Mouse (Mus musculus): Measurements from ENCODE around the gene Gm5565. TPM values are rescaled to one million over a fixed set of nuclear protein-coding genes. Genes with fewer than 3 reads are reported as not detected.
A peak's percentile ranks its signal among the peaks of the same experiment; 100 is the strongest.
"Not testable (repeated sequence)": the region's sequence is repeated elsewhere in the genome, so short reads cannot be mapped to it uniquely, and the experiment has no call there.

Gene Gm5565
- total and polyA plus RNA-seq, 2 experiments, result not detected

DNA sequence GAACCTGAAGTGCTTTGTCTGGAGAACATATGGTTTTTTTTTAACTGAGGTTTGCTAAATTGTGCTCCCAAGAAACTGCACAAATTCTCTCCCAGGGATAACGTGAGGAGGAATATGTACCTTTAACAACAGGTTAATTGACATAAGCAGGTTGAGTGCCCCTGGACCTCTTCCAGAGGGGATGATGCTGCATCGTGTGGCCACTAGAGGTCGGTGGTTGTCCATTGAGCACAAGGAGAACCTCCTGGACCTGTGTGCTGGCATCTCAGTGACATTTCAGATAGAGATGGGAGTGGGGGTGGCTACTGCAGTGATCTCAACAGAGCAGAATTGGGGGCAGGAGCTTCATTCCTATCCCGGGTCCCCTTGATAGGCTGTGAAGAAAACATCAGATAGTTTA, 12.4 kb upstream of the Gm5565 start:
- H3K27me3 ChIP-seq (ENCODE audit: control insufficient read depth, insufficient read depth, low read length); H3K36me3 ChIP-seq (ENCODE audit: control insufficient read depth, insufficient read depth, low read length); H3K4me1 ChIP-seq (ENCODE audit: control insufficient read depth, insufficient read depth, low read length); H3K4me3 ChIP-seq (ENCODE audit: insufficient read depth, low read depth, low read length); H3K9ac ChIP-seq (ENCODE audit: low read depth, low read length); H3K27ac ChIP-seq (replicated peaks; ENCODE audit: insufficient read depth, low read depth, low read length); H3K79me2 ChIP-seq (ENCODE audit: control insufficient read depth, insufficient read depth, low read length): not testable (repeated sequence)
- DNase-seq (ENCODE audit: extremely low read depth, low read depth, low spot score), result peak; percentile 60
- 27% methylated on average over 4 of the region's 4 CpGs for WGBS
- TF ChIP-seq CTCF (IDR thresholded peaks at IDR 0.05; ENCODE audit: low read depth, low read length), result peak; percentile 68

GRCm38 (mm10) chr5:146170621-146171020, 10.3 kb upstream of the Gm5565 start, which contains the start of gene Gm6309:
TSS of gene Gm6309 (minus strand) at chr5:146170721.
- WGBS, result 76% methylated on average over 2 of the region's 2 CpGs
- H3K27ac ChIP-seq (replicated peaks; ENCODE audit: insufficient read depth, low read depth, low read length); H3K79me2 ChIP-seq (ENCODE audit: control insufficient read depth, insufficient read depth, low read length); H3K36me3 ChIP-seq (ENCODE audit: control insufficient read depth, insufficient read depth, low read length); H3K4me1 ChIP-seq (ENCODE audit: control insufficient read depth, insufficient read depth, low read length); H3K9ac ChIP-seq (ENCODE audit: low read depth, low read length); H3K27me3 ChIP-seq (ENCODE audit: control insufficient read depth, insufficient read depth, low read length); DNase-seq (ENCODE audit: extremely low read depth, low read depth, low spot score); H3K4me3 ChIP-seq (ENCODE audit: insufficient read depth, low read depth, low read length): not testable (repeated sequence)

DNA sequence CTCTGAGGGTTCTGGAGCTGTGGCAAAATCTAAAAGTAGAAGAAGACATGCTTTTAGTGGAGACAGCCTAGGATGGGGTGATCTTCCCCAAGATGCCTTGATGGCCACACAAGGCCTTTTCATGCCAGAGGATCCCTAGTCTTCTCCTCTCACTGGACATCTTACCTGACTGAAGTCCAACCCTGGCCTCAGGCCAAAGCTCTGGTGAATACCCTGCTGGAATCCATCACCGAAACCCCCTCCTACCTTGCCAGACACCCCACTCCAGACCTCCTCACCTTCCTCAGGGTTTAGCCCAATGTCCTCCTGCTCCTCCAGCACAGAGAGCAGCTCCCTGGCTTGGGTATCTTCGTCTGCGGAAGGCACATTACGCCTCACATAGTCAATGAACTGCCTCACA, 2.0 kb downstream of the Gm5565 start:
- not testable (repeated sequence) for H3K27me3 ChIP-seq (ENCODE audit: control insufficient read depth, insufficient read depth, low read length); H3K4me1 ChIP-seq (ENCODE audit: control insufficient read depth, insufficient read depth, low read length); H3K4me3 ChIP-seq (ENCODE audit: insufficient read depth, low read depth, low read length); H3K36me3 ChIP-seq (ENCODE audit: control insufficient read depth, insufficient read depth, low read length); DNase-seq (ENCODE audit: extremely low read depth, low read depth, low spot score); H3K79me2 ChIP-seq (ENCODE audit: control insufficient read depth, insufficient read depth, low read length); H3K27ac ChIP-seq (replicated peaks; ENCODE audit: insufficient read depth, low read depth, low read length); H3K9ac ChIP-seq (ENCODE audit: low read depth, low read length)
- 88% methylated on average over 4 of the region's 4 CpGs for WGBS

- no peak for DNase-seq (ENCODE audit: extremely low read depth, low read depth, low spot score)
- Histone ChIP-seq H3K27ac (replicated peaks; ENCODE audit: insufficient read depth, low read depth, low read length) (no peak overlapping the region), H3K4me1 (ENCODE audit: control insufficient read depth, insufficient read depth, low read length) (no peaks in the 10 kb centered on the region), H3K36me3 (ENCODE audit: control insufficient read depth, insufficient read depth, low read length) (no peaks in the 10 kb centered on the region), H3K4me3 (ENCODE audit: insufficient read depth, low read depth, low read length) (no peak overlapping the region), H3K79me2 (ENCODE audit: control insufficient read depth, insufficient read depth, low read length) (no peaks in the 10 kb centered on the region), H3K9ac (ENCODE audit: low read depth, low read length) (no peak overlapping the region), H3K27me3 (ENCODE audit: control insufficient read depth, insufficient read depth, low read length) (no peaks in the 10 kb centered on the region)
- whole genome bisulfite sequencing, result 74% methylated on average over 3 of the region's 3 CpGs
- no peak for TF ChIP-seq POLR2A (IDR thresholded peaks at IDR 0.05; ENCODE audit: extremely low read depth, insufficient read depth, low read length)
- TF ChIP-seq CTCF (IDR thresholded peaks at IDR 0.05; ENCODE audit: low read depth, low read length), result no peak
These were observed 9.9 kb downstream of the Gm5565 start for GRCm38 (mm10) chr5:146150454-146150853.

GRCm38 (mm10) chr5:146147903-146148302, 12.4 kb downstream of the Gm5565 start:
- 50% methylated on average over 2 of the region's 2 CpGs for WGBS
- no peak overlapping the region for H3K4me3 ChIP-seq (ENCODE audit: insufficient read depth, low read depth, low read length)
- no peak overlapping the region for H3K27ac ChIP-seq (replicated peaks; ENCODE audit: insufficient read depth, low read depth, low read length)
- no peaks in the 10 kb centered on the region for H3K79me2 ChIP-seq (ENCODE audit: control insufficient read depth, insufficient read depth, low read length)
- DNase-seq (ENCODE audit: extremely low read depth, low read depth, low spot score), result no peak
- TF ChIP-seq CTCF (IDR thresholded peaks at IDR 0.05; ENCODE audit: low read depth, low read length) (no peak), POLR2A (IDR thresholded peaks at IDR 0.05; ENCODE audit: extremely low read depth, insufficient read depth, low read length) (no peak)
- no peaks in the 10 kb centered on the region for H3K27me3 ChIP-seq (ENCODE audit: control insufficient read depth, insufficient read depth, low read length)
- H3K9ac ChIP-seq (ENCODE audit: low read depth, low read length), result no peak overlapping the region
- no peaks in the 10 kb centered on the region for H3K4me1 ChIP-seq (ENCODE audit: control insufficient read depth, insufficient read depth, low read length)
- H3K36me3 ChIP-seq (ENCODE audit: control insufficient read depth, insufficient read depth, low read length), result no peaks in the 10 kb centered on the region

Other genes starting within 250 kb of the Gm5565 start
- 870 and 1,067 TPM in 2 replicates for gene Cyp3a25, start 150.9 kb downstream of the Gm5565 start, total RNA-seq (2014; rRNA removed)
- gene Cyp3a25, start 150.9 kb downstream of the Gm5565 start, polyA plus RNA-seq (2012; rRNA removed), result 112 and 118 TPM in 2 replicates
- 62.1 and 121 TPM in 2 replicates for gene Cyp3a59, start 81.3 kb downstream of the Gm5565 start, total RNA-seq (2014; rRNA removed)
- 15.6 and 19.1 TPM in 2 replicates for gene Cyp3a59, start 81.3 kb downstream of the Gm5565 start, polyA plus RNA-seq (2012; rRNA removed)
- not detected in 2 replicates for gene Gm6309, start 10.2 kb upstream of the Gm5565 start, total RNA-seq (2014; rRNA removed)
- gene Gm6309, start 10.2 kb upstream of the Gm5565 start, polyA plus RNA-seq (2012; rRNA removed), result not detected in 2 replicates
- 0.28 TPM in 1 of 2 replicates, not detected in the other for gene 1700001J03Rik, start 24.8 kb upstream of the Gm5565 start, total RNA-seq (2014; rRNA removed)
- not detected in 2 replicates for gene 1700001J03Rik, start 24.8 kb upstream of the Gm5565 start, polyA plus RNA-seq (2012; rRNA removed)
- 28.4 and 29.4 TPM in 2 replicates for gene Rnf6, start 61.0 kb upstream of the Gm5565 start, total RNA-seq (2014; rRNA removed)
- 12.5 and 14.0 TPM in 2 replicates for gene Rnf6, start 61.0 kb upstream of the Gm5565 start, polyA plus RNA-seq (2012; rRNA removed)
- 27.8 and 32.5 TPM in 2 replicates for gene Cdk8, start 70.7 kb upstream of the Gm5565 start, total RNA-seq (2014; rRNA removed)
- gene Cdk8, start 70.7 kb upstream of the Gm5565 start, polyA plus RNA-seq (2012; rRNA removed), result 19.3 and 25.2 TPM in 2 replicates
- 0.07 and 0.09 TPM in 2 replicates for gene Wasf3, start 224.4 kb upstream of the Gm5565 start, total RNA-seq (2014; rRNA removed)
- gene Wasf3, start 224.4 kb upstream of the Gm5565 start, polyA plus RNA-seq (2012; rRNA removed), result 0.02 and 0.04 TPM in 2 replicates